Mouse (Mus musculus) layer of hippocampus, adult 18-20 months (tissue): Measurements from ENCODE around the gene Hmg20b. TPM values are rescaled to one million over a fixed set of nuclear protein-coding genes. Genes with fewer than 3 reads are reported as not detected.
A peak's percentile ranks its signal among the peaks of the same experiment; 100 is the strongest.

Source experiments
- DNase-seq, 2 experiments: peaks; one replicate each; pipeline ENCODE4 v3.0.0; 2022; ENCODE audit warnings: low spot score in 2 of 2
- total RNA-seq, 2 experiments: library from RNA; stranded (reverse); gene quantifications; 2 replicates each; pipeline ENCODE4 v1.2.3; 2021

Gene Hmg20b
- total RNA-seq, 2 experiments from 2014 or later: 32.4 to 37.0 TPM

- DNase-seq: no peak
These were observed 22.3 kb downstream of the Hmg20b start for GRCm38 (mm10) chr10:81327959-81328358.

- no peak for DNase-seq
These were observed 23.4 kb downstream of the Hmg20b start for GRCm38 (mm10) chr10:81326858-81327257.

GRCm38 (mm10) chr10:81325781-81326180, 24.5 kb downstream of the Hmg20b start:
- no peak for DNase-seq

GRCm38 (mm10) chr10:81325176-81325575, 25.1 kb downstream of the Hmg20b start:
- DNase-seq: no peak

GRCm38 (mm10) chr10:81323791-81324530, 26.3 kb downstream of the Hmg20b start:
- DNase-seq: no peak

GRCm38 (mm10) chr10:81323141-81323775, 27.0 kb downstream of the Hmg20b start:
- DNase-seq: no peak

- DNase-seq: no peak
These were observed 27.8 kb downstream of the Hmg20b start for GRCm38 (mm10) chr10:81322444-81322843.

GRCm38 (mm10) chr10:81321436-81321835, 28.8 kb downstream of the Hmg20b start:
- no peak for DNase-seq

- DNase-seq: peak; percentile 99 to 100
These were observed 29.5 kb downstream of the Hmg20b start, which contains the start of gene Cactin for GRCm38 (mm10) chr10:81320550-81321347. Gene Cactin, plus strand, starts transcription at chr10:81321103.

- DNase-seq: no peak
These were observed 30.3 kb downstream of the Hmg20b start for GRCm38 (mm10) chr10:81319741-81320549.

- no peak for DNase-seq
These were observed 31.0 kb downstream of the Hmg20b start for GRCm38 (mm10) chr10:81319330-81319699.

- no peak for DNase-seq
These were observed 31.5 kb downstream of the Hmg20b start for GRCm38 (mm10) chr10:81318589-81319329.

- no peak for DNase-seq
These were observed 33.0 kb downstream of the Hmg20b start for GRCm38 (mm10) chr10:81317273-81317672.

- DNase-seq: no peak
These were observed 33.8 kb downstream of the Hmg20b start for GRCm38 (mm10) chr10:81316338-81317060.

GRCm38 (mm10) chr10:81315587-81315986, 34.7 kb downstream of the Hmg20b start:
- DNase-seq: no peak

- DNase-seq: no peak
These were observed 36.1 kb downstream of the Hmg20b start for GRCm38 (mm10) chr10:81314201-81314600.

- no peak for DNase-seq
These were observed 36.7 kb downstream of the Hmg20b start for GRCm38 (mm10) chr10:81313581-81313980.

- no peak for DNase-seq
These were observed 40.7 kb downstream of the Hmg20b start for GRCm38 (mm10) chr10:81309571-81309970.

- peak; percentile 37 to 65 for DNase-seq
These were observed 43.2 kb downstream of the Hmg20b start for GRCm38 (mm10) chr10:81306837-81307682.
